Mouse (Mus musculus): ENCODE data around the gene Zfp948. TPM values are rescaled to one million over a fixed set of nuclear protein-coding genes. Genes with fewer than 3 reads are reported as not detected.

The Zfp948 gene
- polyA plus RNA-seq (2012; ENCODE audit: insufficient read depth, insufficient read length, missing spikeins): 9.3 and 9.7 TPM in 2 replicates

DNA sequence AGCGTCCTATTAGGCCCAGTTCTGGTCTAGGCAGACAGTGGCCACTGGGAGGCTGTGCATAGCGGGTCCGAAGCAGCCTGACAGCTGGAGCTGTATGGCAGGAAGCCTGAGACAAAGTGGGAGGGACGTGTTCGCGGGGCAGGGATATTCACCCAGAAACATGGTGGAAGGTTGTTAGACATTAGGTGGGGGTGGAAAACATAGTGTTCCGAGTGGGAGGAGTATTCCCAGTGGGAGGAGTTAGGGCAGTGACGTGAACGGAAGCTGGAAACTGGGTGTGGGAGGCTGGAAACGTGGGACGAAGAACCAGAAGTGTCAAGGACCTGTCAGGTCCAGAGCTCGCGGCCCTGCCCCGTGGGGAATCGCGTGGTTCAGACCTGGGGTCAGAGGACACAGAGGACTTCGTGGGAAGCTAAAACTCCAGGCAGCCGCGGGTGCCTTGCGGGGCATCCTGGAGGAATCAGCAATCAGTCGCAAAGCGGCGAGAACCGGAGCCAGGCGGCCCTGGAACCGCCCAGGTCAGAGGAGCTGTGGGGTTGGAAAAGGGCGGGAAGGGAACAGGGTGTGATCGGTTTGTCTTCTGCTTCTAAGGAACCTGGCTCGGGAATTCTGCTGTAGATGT, at the start of gene Zfp948:
TSS of gene Zfp948 (plus strand) at position 281 of the 622 bp plus-strand sequence.
- peak within 1 kb of the TSS; percentile 76 for H3K27ac ChIP-seq (ENCODE audit: insufficient read depth, low read depth, low read length)
- H3K4me1 ChIP-seq (ENCODE audit: control insufficient read depth, insufficient read depth, low read length): peaks cover 8% of the 10 kb centered on the region
- peak within 1 kb of the TSS; percentile 85 for H3K4me3 ChIP-seq (ENCODE audit: insufficient read depth, low read length)
- TF ChIP-seq POLR2A (IDR thresholded peaks at IDR 0.05; ENCODE audit: borderline replicate concordance, low read depth, low read length): no peak
- TF ChIP-seq CTCF (IDR thresholded peaks at IDR 0.05; ENCODE audit: low read depth, low read length): no peak

GRCm38 (mm10) chr17:21517130-21517671, 49.6 kb upstream of the Zfp948 start:
- H3K4me3 ChIP-seq (ENCODE audit: insufficient read depth, low read length): peak overlapping the region; percentile 97; the same call in 1 of the 2 replicates
- TF ChIP-seq CTCF (IDR thresholded peaks at IDR 0.05; ENCODE audit: low read depth, low read length) (no peak), POLR2A (IDR thresholded peaks at IDR 0.05; ENCODE audit: borderline replicate concordance, low read depth, low read length) (no peak)
- peak overlapping the region; percentile 98 for H3K27ac ChIP-seq (ENCODE audit: insufficient read depth, low read depth, low read length)
- no peaks in the 10 kb centered on the region for H3K4me1 ChIP-seq (ENCODE audit: control insufficient read depth, insufficient read depth, low read length)

DNA sequence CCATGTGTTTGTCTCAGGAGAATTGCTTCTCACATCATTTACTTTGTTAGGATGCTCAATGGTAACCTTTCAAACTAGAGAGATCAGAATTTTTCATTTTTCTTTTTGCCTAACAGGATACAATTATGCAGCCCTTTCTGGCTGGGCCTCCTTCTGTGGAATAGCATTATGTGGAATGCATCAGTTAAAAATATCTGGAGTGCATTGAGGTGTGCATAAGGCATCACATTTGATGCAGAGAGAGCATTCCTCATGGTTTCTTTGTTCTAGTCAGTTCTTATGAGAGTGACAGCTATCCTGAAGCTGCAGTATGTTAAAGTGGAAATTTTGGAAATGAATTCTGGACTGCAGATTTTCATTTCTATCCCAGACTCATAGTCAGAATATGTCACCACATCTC, 40.5 kb upstream of the Zfp948 start:
- TF ChIP-seq POLR2A (IDR thresholded peaks at IDR 0.05; ENCODE audit: borderline replicate concordance, low read depth, low read length) (no peak), CTCF (IDR thresholded peaks at IDR 0.05; ENCODE audit: low read depth, low read length) (no peak)
- H3K4me1 ChIP-seq (ENCODE audit: control insufficient read depth, insufficient read depth, low read length): no peaks in the 10 kb centered on the region
- no peak overlapping the region for H3K27ac ChIP-seq (ENCODE audit: insufficient read depth, low read depth, low read length)
- H3K4me3 ChIP-seq (ENCODE audit: insufficient read depth, low read length): no peak overlapping the region

GRCm38 (mm10) chr17:21530645-21531330, 36.0 kb upstream of the Zfp948 start:
- Histone ChIP-seq H3K4me3 (ENCODE audit: insufficient read depth, low read length) (no peak overlapping the region), H3K4me1 (ENCODE audit: control insufficient read depth, insufficient read depth, low read length) (peaks cover 20% of the 10 kb centered on the region), H3K27ac (ENCODE audit: insufficient read depth, low read depth, low read length) (no peak overlapping the region)
- TF ChIP-seq POLR2A (IDR thresholded peaks at IDR 0.05; ENCODE audit: borderline replicate concordance, low read depth, low read length): no peak
- no peak for TF ChIP-seq CTCF (IDR thresholded peaks at IDR 0.05; ENCODE audit: low read depth, low read length)

- H3K27ac ChIP-seq (ENCODE audit: insufficient read depth, low read depth, low read length): peak overlapping the region; percentile 65; the same call in 1 of the 2 replicates
- H3K4me1 ChIP-seq (ENCODE audit: control insufficient read depth, insufficient read depth, low read length): peaks cover 20% of the 10 kb centered on the region
- TF ChIP-seq POLR2A (IDR thresholded peaks at IDR 0.05; ENCODE audit: borderline replicate concordance, low read depth, low read length): no peak
- no peak for TF ChIP-seq CTCF (IDR thresholded peaks at IDR 0.05; ENCODE audit: low read depth, low read length)
- peak overlapping the region; percentile 67 for H3K4me3 ChIP-seq (ENCODE audit: insufficient read depth, low read length)
Measured at GRCm38 (mm10) chr17:21531621-21532020, 35.2 kb upstream of the Zfp948 start.

- Histone ChIP-seq H3K27ac (ENCODE audit: insufficient read depth, low read depth, low read length) (peak overlapping the region; percentile 65), H3K4me3 (ENCODE audit: insufficient read depth, low read length) (peak overlapping the region; percentile 67), H3K4me1 (ENCODE audit: control insufficient read depth, insufficient read depth, low read length) (peaks cover 20% of the 10 kb centered on the region)
- TF ChIP-seq POLR2A (IDR thresholded peaks at IDR 0.05; ENCODE audit: borderline replicate concordance, low read depth, low read length) (no peak), CTCF (IDR thresholded peaks at IDR 0.05; ENCODE audit: low read depth, low read length) (no peak; the same call in 1 of the 2 replicates)
Measured at GRCm38 (mm10) chr17:21532101-21532951, 34.5 kb upstream of the Zfp948 start.

DNA sequence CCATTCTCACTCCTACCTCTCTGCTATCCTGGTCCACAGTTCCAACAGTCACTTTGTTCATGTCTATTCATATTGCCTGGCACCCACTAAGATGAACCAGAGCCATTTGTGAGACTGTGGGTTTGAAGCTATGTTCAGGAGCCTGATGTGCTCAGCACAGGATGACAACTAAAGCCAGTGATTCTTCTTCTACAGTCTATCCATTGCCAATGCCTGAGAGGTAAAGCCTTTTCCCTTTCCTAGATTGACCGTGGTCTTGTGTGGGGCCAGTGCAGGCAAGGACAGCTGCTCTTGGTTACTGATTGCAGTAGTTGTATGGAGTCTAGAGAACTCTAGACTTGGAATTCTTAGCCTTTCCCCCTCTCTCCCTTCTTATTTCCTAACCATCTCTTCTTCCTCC, 32.8 kb upstream of the Zfp948 start:
- H3K4me1 ChIP-seq (ENCODE audit: control insufficient read depth, insufficient read depth, low read length): peaks cover 26% of the 10 kb centered on the region
- no peak overlapping the region for H3K4me3 ChIP-seq (ENCODE audit: insufficient read depth, low read length)
- TF ChIP-seq POLR2A (IDR thresholded peaks at IDR 0.05; ENCODE audit: borderline replicate concordance, low read depth, low read length) (no peak), CTCF (IDR thresholded peaks at IDR 0.05; ENCODE audit: low read depth, low read length) (no peak)
- no peak overlapping the region for H3K27ac ChIP-seq (ENCODE audit: insufficient read depth, low read depth, low read length)

DNA sequence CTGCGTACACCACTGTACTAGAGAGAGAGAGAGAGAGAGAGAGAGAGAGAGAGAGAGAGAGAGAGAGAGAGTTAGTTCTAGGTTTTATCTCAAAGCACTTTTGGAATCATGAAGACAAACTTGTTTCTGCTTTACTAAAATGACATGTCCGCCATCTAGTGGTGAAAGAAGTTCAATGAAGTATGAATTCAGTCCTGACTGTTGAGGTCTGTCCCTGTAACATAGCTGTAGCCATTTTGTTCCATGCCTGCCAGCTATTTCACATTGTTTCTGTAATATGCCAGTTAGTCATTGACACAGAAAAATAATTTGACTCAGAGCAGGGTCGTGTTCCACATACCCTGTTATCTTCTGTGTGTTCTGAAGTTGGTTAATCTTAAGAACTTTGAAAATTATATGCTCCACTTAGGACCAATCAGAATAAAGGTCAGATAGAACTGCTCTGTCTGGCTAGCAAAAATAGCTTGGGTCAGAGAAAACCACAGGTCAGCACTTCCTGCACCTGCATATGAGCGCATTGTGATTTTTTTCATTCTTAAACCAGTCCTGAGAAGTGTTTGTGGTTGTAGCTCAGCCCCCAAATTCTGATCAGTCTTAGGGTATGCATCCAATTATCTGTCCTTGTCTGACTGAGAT, 32.2 kb upstream of the Zfp948 start:
- TF ChIP-seq POLR2A (IDR thresholded peaks at IDR 0.05; ENCODE audit: borderline replicate concordance, low read depth, low read length) (no peak), CTCF (IDR thresholded peaks at IDR 0.05; ENCODE audit: low read depth, low read length) (no peak)

More for the DNA sequence above, 32.2 kb upstream of the Zfp948 start:
- H3K4me3 ChIP-seq (ENCODE audit: insufficient read depth, low read length): peak overlapping the region; percentile 99
- peaks cover 26% of the 10 kb centered on the region for H3K4me1 ChIP-seq (ENCODE audit: control insufficient read depth, insufficient read depth, low read length)
- H3K27ac ChIP-seq (ENCODE audit: insufficient read depth, low read depth, low read length): peak overlapping the region; percentile 96
